Mouse (Mus musculus) heart, embryonic 13.5 days (tissue): ENCODE measurements at regions not wholly inside any gene's neighbourhood (a gene's known extent, or its start where the extent isn't known, plus 50 kb on each side); places are given as distances from the start of the nearest gene placed in this dataset.

ENCODE experiments used
- ATAC-seq: fragments of 200-750 bp; cut with Nextera tagmentation; 2 replicates; pipeline ENCODE4 v1.8.0; 2017; ENCODE audit warnings: moderate TSS enrichment; ENCODE audit not compliant: insufficient number of reproducible peaks, low FRiP score, low TSS enrichment; ENCODE audit errors: extremely low read depth
- H3K27ac ChIP-seq: fragments of 300-500 bp; sonication (generic); replicated peaks from 2 replicates; pipeline ENCODE4 v1.5.1; 2015; ENCODE audit warnings: moderate library complexity, mild to moderate bottlenecking, inconsistent platforms
- H3K27me3 ChIP-seq: fragments of 300-500 bp; sonication (generic); replicated peaks from 2 replicates; pipeline ENCODE4 v1.6.1; 2015; ENCODE audit warnings: mild to moderate bottlenecking, inconsistent platforms
- H3K36me3 ChIP-seq: fragments of 300-500 bp; sonication (generic); 2 replicates; pipeline ENCODE4 v1.6.1; 2015; ENCODE audit warnings: mild to moderate bottlenecking, inconsistent platforms
- H3K4me1 ChIP-seq: fragments of 300-500 bp; sonication (generic); 2 replicates; pipeline ENCODE4 v1.6.1; 2015; ENCODE audit warnings: inconsistent platforms
- H3K4me2 ChIP-seq: fragments of 300-500 bp; sonication (generic); 2 replicates; pipeline ENCODE4 v1.6.1; 2015; ENCODE audit warnings: inconsistent platforms, mild to moderate bottlenecking, moderate library complexity
- H3K4me3 ChIP-seq: fragments of 300-500 bp; sonication (generic); 2 replicates; pipeline ENCODE4 v1.5.1; 2015; ENCODE audit warnings: moderate library complexity, mild to moderate bottlenecking, inconsistent platforms
- H3K9ac ChIP-seq: fragments of 300-500 bp; sonication (generic); 2 replicates; pipeline ENCODE4 v1.6.1; 2015; ENCODE audit warnings: inconsistent platforms, mild to moderate bottlenecking, moderate library complexity
- H3K9me3 ChIP-seq: fragments of 300-500 bp; sonication (generic); 2 replicates; pipeline ENCODE4 v1.6.1; 2016; ENCODE audit warnings: inconsistent platforms
- WGBS: fragments of 180-500 bp; shearing (Covaris S2); methylation state at CpG from one replicate; pipeline ENCODE4 v1.1.7; 2015; ENCODE audit warnings: mixed read lengths; 5-methylcytosine and 5-hydroxymethylcytosine counted together

GRCm38 (mm10) chr15:87101146-87101545 lies 443.0 kb upstream of the Fam19a5 start:
- no peak overlapping the region for H3K27ac ChIP-seq
- H3K4me1 ChIP-seq = no peaks in the 10 kb centered on the region
- no peaks in the 10 kb centered on the region for H3K27me3 ChIP-seq
- no peaks in the 10 kb centered on the region for H3K9me3 ChIP-seq
- H3K4me3 ChIP-seq = no peak overlapping the region
- WGBS = 75% methylated on average over 4 of the region's 4 CpGs
- ATAC-seq = no peak
- H3K9ac ChIP-seq = no peak overlapping the region
- H3K36me3 ChIP-seq = no peaks in the 10 kb centered on the region
- H3K4me2 ChIP-seq = no peak overlapping the region

GRCm38 (mm10) chr15:87102211-87102610 lies 441.9 kb upstream of the Fam19a5 start:
- Histone ChIP-seq H3K27ac (no peak overlapping the region), H3K4me3 (no peak overlapping the region), H3K9me3 (no peaks in the 10 kb centered on the region), H3K36me3 (no peaks in the 10 kb centered on the region), H3K4me2 (no peak overlapping the region), H3K9ac (no peak overlapping the region), H3K27me3 (no peaks in the 10 kb centered on the region), H3K4me1 (no peaks in the 10 kb centered on the region)
- 70% methylated on average over 4 of the region's 4 CpGs for WGBS
- ATAC-seq = no peak

- H3K9ac ChIP-seq = no peak overlapping the region
These were observed 438.1 kb upstream of the Fam19a5 start for GRCm38 (mm10) chr15:87105951-87106350.

GRCm38 (mm10) chr15:87107701-87108100 lies 436.4 kb upstream of the Fam19a5 start:
- H3K36me3 ChIP-seq = no peaks in the 10 kb centered on the region
- H3K9me3 ChIP-seq = no peaks in the 10 kb centered on the region
- H3K27me3 ChIP-seq = no peaks in the 10 kb centered on the region
- H3K9ac ChIP-seq = no peak overlapping the region
- no peaks in the 10 kb centered on the region for H3K4me1 ChIP-seq
- no peak for ATAC-seq
- WGBS = 49% methylated on average over 4 of the region's 4 CpGs
- no peak overlapping the region for H3K4me2 ChIP-seq
- H3K27ac ChIP-seq = no peak overlapping the region
- H3K4me3 ChIP-seq = no peak overlapping the region

More at GRCm38 (mm10) chr15:87105951-87106350, 438.1 kb upstream of the Fam19a5 start:
- Histone ChIP-seq H3K4me1 (no peaks in the 10 kb centered on the region), H3K36me3 (no peaks in the 10 kb centered on the region), H3K27ac (no peak overlapping the region), H3K9me3 (no peaks in the 10 kb centered on the region), H3K4me2 (no peak overlapping the region), H3K27me3 (no peaks in the 10 kb centered on the region), H3K4me3 (no peak overlapping the region)
- 73% methylated on average over 8 of the region's 8 CpGs for WGBS
- no peak for ATAC-seq

- Histone ChIP-seq H3K4me2 (no peak overlapping the region), H3K27ac (no peak overlapping the region), H3K36me3 (no peaks in the 10 kb centered on the region), H3K4me1 (no peaks in the 10 kb centered on the region), H3K9ac (no peak overlapping the region), H3K9me3 (no peaks in the 10 kb centered on the region), H3K4me3 (no peak overlapping the region), H3K27me3 (no peaks in the 10 kb centered on the region)
- 74% methylated on average over 7 of the region's 7 CpGs for WGBS
- ATAC-seq = no peak
These were observed 435.7 kb upstream of the Fam19a5 start for GRCm38 (mm10) chr15:87108411-87108810.

- no peak for ATAC-seq
- no peaks in the 10 kb centered on the region for H3K9me3 ChIP-seq
- H3K9ac ChIP-seq = no peak overlapping the region
- no peak overlapping the region for H3K4me2 ChIP-seq
- 32% methylated on average over 4 of the region's 4 CpGs for WGBS
- no peak overlapping the region for H3K4me3 ChIP-seq
- no peaks in the 10 kb centered on the region for H3K27me3 ChIP-seq
- H3K27ac ChIP-seq = no peak overlapping the region
- no peaks in the 10 kb centered on the region for H3K4me1 ChIP-seq
- no peaks in the 10 kb centered on the region for H3K36me3 ChIP-seq
These were observed 421.4 kb upstream of the Fam19a5 start for GRCm38 (mm10) chr15:87122656-87123055.

GRCm38 (mm10) chr15:87125427-87126148 lies 418.5 kb upstream of the Fam19a5 start:
- ATAC-seq = no peak
- no peaks in the 10 kb centered on the region for H3K36me3 ChIP-seq
- WGBS = 65% methylated on average over 6 of the region's 6 CpGs

GRCm38 (mm10) chr15:87138870-87139269 lies 405.2 kb upstream of the Fam19a5 start:
- Histone ChIP-seq H3K9me3 (no peaks in the 10 kb centered on the region), H3K27ac (no peak overlapping the region), H3K9ac (no peak overlapping the region), H3K4me3 (no peak overlapping the region), H3K27me3 (no peaks in the 10 kb centered on the region), H3K4me1 (no peaks in the 10 kb centered on the region), H3K36me3 (no peaks in the 10 kb centered on the region), H3K4me2 (no peak overlapping the region)
- ATAC-seq = no peak

More at GRCm38 (mm10) chr15:87125427-87126148, 418.5 kb upstream of the Fam19a5 start:
- Histone ChIP-seq H3K4me2 (no peak overlapping the region), H3K4me3 (no peak overlapping the region), H3K9ac (no peak overlapping the region), H3K27ac (no peak overlapping the region), H3K9me3 (no peaks in the 10 kb centered on the region), H3K4me1 (no peaks in the 10 kb centered on the region), H3K27me3 (no peaks in the 10 kb centered on the region)

- Histone ChIP-seq H3K9ac (no peak overlapping the region), H3K36me3 (no peaks in the 10 kb centered on the region), H3K4me2 (no peak overlapping the region), H3K4me3 (no peak overlapping the region), H3K9me3 (no peaks in the 10 kb centered on the region), H3K27ac (no peak overlapping the region), H3K27me3 (no peaks in the 10 kb centered on the region), H3K4me1 (no peaks in the 10 kb centered on the region)
- ATAC-seq = no peak
- 53% methylated on average over 5 of the region's 5 CpGs for WGBS
These were observed 375.0 kb upstream of the Fam19a5 start for GRCm38 (mm10) chr15:87169136-87169535.

GRCm38 (mm10) chr15:87170890-87171289 lies 373.2 kb upstream of the Fam19a5 start:
- Histone ChIP-seq H3K4me1 (no peaks in the 10 kb centered on the region), H3K27me3 (no peaks in the 10 kb centered on the region), H3K4me3 (no peak overlapping the region), H3K9ac (no peak overlapping the region), H3K4me2 (no peak overlapping the region), H3K9me3 (no peaks in the 10 kb centered on the region), H3K27ac (no peak overlapping the region), H3K36me3 (no peaks in the 10 kb centered on the region)
- no peak for ATAC-seq
- 57% methylated on average over 4 of the region's 4 CpGs for WGBS

GRCm38 (mm10) chr15:87173096-87173495 lies 371.0 kb upstream of the Fam19a5 start:
- Histone ChIP-seq H3K9me3 (no peaks in the 10 kb centered on the region), H3K36me3 (no peaks in the 10 kb centered on the region), H3K9ac (no peak overlapping the region), H3K4me3 (no peak overlapping the region), H3K4me2 (no peak overlapping the region), H3K4me1 (no peaks in the 10 kb centered on the region), H3K27me3 (no peaks in the 10 kb centered on the region), H3K27ac (no peak overlapping the region)
- ATAC-seq = no peak
- WGBS = 80% methylated on average over 2 of the region's 2 CpGs

- no peaks in the 10 kb centered on the region for H3K9me3 ChIP-seq
- no peak overlapping the region for H3K9ac ChIP-seq
- H3K4me1 ChIP-seq = no peaks in the 10 kb centered on the region
- H3K27ac ChIP-seq = no peak overlapping the region
- no peaks in the 10 kb centered on the region for H3K27me3 ChIP-seq
- H3K36me3 ChIP-seq = no peaks in the 10 kb centered on the region
- 81% methylated on average over 7 of the region's 7 CpGs for WGBS
- H3K4me2 ChIP-seq = no peak overlapping the region
- H3K4me3 ChIP-seq = no peak overlapping the region
- ATAC-seq = no peak
These were observed 365.5 kb upstream of the Fam19a5 start for GRCm38 (mm10) chr15:87178646-87179045.
